Mouse (Mus musculus): ENCODE data around the gene Ceacam18.

DNA sequence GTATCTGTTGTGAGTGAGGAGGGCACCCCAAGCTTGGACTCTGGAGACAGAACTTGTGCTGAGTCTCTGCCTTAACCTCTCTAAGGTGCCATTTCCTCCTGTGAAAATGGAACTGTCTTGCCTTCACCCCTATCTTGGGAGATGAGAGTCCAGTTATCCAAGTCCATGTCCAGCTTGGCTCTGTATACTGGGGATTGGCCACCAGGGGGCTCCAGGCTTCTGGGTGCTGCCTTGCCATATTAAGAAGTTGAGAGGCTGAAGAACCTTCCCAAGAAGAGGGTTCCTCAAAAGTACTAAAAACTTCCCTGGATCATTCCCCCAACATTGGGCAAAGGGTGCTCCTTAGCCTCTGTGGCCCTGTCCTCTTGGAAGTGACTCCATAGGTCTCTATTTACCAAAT lies 44.0 kb downstream of the Ceacam18 start:
- TF ChIP-seq CTCF (IDR thresholded peaks at IDR 0.05; ENCODE audit: low read depth, low read length) (peak; percentile 72), POLR2AphosphoS5 (IDR thresholded peaks at IDR 0.05; ENCODE audit: insufficient replicate concordance, low read depth, low read length) (no peak)

All from G1E (cell line).